Mouse (Mus musculus) heart, adult 8-10 months (tissue): Measurements from ENCODE around the gene Syndig1l. TPM values are rescaled to one million over a fixed set of nuclear protein-coding genes. Genes with fewer than 3 reads are reported as not detected.

Experiments used
- DNase-seq: peaks from one replicate; pipeline ENCODE4 v3.0.0; 2022; ENCODE audit warnings: low spot score
- total RNA-seq, 4 experiments: library from RNA; stranded (reverse); gene quantifications; 2 replicates each; pipeline ENCODE4 v1.2.4; 2022

Gene Syndig1l
- total RNA-seq, 4 experiments from 2014 or later, result not detected

GRCm38 (mm10) chr12:84674666-84675526, 23.7 kb downstream of the Syndig1l start:
- DNase-seq, result no peak

- DNase-seq, result no peak
Observed at GRCm38 (mm10) chr12:84671646-84672045, 27.0 kb downstream of the Syndig1l start.

GRCm38 (mm10) chr12:84670555-84670954, 28.1 kb downstream of the Syndig1l start:
- no peak for DNase-seq

- peak; percentile 36 for DNase-seq
Observed at GRCm38 (mm10) chr12:84653912-84654311, 44.7 kb downstream of the Syndig1l start.

- DNase-seq, result no peak
Observed at GRCm38 (mm10) chr12:84650234-84650633, 48.4 kb downstream of the Syndig1l start.

GRCm38 (mm10) chr12:84640654-84641053, 58.0 kb downstream of the Syndig1l start, which contains the start of gene Vrtn:
Gene Vrtn (plus strand): TSS chr12:84641019.
- no peak for DNase-seq

GRCm38 (mm10) chr12:84640253-84640652, 58.4 kb downstream of the Syndig1l start:
- no peak for DNase-seq

GRCm38 (mm10) chr12:84631867-84632266, 66.8 kb downstream of the Syndig1l start:
- no peak for DNase-seq

Other genes starting within 250 kb of the Syndig1l start
- 100 to 1,000 TPM; 220 to 268 (median 246) TPM for gene Aldh6a1, start 247.8 kb downstream of the Syndig1l start, total RNA-seq
- gene Lin52, start 247.4 kb downstream of the Syndig1l start, total RNA-seq, result 10 to 100 TPM; 11.2 to 13.4 (median 12.9) TPM
- not detected for gene Vsx2, start 129.1 kb downstream of the Syndig1l start, total RNA-seq
- 1 to 10 TPM; 4.8 to 6.5 (median 6.0) TPM for gene Abcd4, start 81.4 kb downstream of the Syndig1l start, total RNA-seq
- gene Vrtn, start 57.8 kb downstream of the Syndig1l start, total RNA-seq, result not detected
- 10 to 100 TPM; 26.1 to 29.6 (median 26.9) TPM for gene Npc2, start 74.3 kb upstream of the Syndig1l start, total RNA-seq
- gene Isca2, start 74.4 kb upstream of the Syndig1l start, total RNA-seq, result 100 to 1,000 TPM in 1 of 4 experiments, 10 to 100 TPM in 3; 89.1 to 116 (median 94.9) TPM
- 1 to 10 TPM in 3 of 4 experiments, under 1 TPM in 1; 0.88 to 1.1 (median 1.1) TPM for gene Ltbp2, start 177.7 kb upstream of the Syndig1l start, total RNA-seq